Mouse (Mus musculus): Measurements from ENCODE around the gene Ggt5.

Ggt5 gene

GRCm38 (mm10) chr10:75632633-75633032 is 43.5 kb downstream of the Ggt5 start:
- no peak for DNase-seq

GRCm38 (mm10) chr10:75633048-75633447 is 43.9 kb downstream of the Ggt5 start:
- no peak for DNase-seq

- no peak for DNase-seq
Observed at GRCm38 (mm10) chr10:75633576-75634139, 44.5 kb downstream of the Ggt5 start.

GRCm38 (mm10) chr10:75634610-75635009 is 45.5 kb downstream of the Ggt5 start:
- no peak for DNase-seq

GRCm38 (mm10) chr10:75635019-75635692 is 46.0 kb downstream of the Ggt5 start:
- peak; percentile 12 for DNase-seq

- DNase-seq, result peak; percentile 91
Observed at GRCm38 (mm10) chr10:75635693-75636055, 46.5 kb downstream of the Ggt5 start.

- no peak for DNase-seq
Observed at GRCm38 (mm10) chr10:75636084-75636786, 47.1 kb downstream of the Ggt5 start.

GRCm38 (mm10) chr10:75637711-75638110 is 48.6 kb downstream of the Ggt5 start:
- no peak for DNase-seq

GRCm38 (mm10) chr10:75641721-75642222 is 52.6 kb downstream of the Ggt5 start:
- peak; percentile 16 for DNase-seq

- DNase-seq, result peak; percentile 20
Observed at GRCm38 (mm10) chr10:75642436-75642835, 53.3 kb downstream of the Ggt5 start.

GRCm38 (mm10) chr10:75642891-75643290 is 53.8 kb downstream of the Ggt5 start:
- DNase-seq, result no peak

- DNase-seq, result peak; percentile 87
Observed at GRCm38 (mm10) chr10:75643741-75644343, 54.7 kb downstream of the Ggt5 start, which contains the start of gene Susd2. TSS of gene Susd2 (minus strand) at chr10:75644008.

GRCm38 (mm10) chr10:75645616-75646015 is 56.5 kb downstream of the Ggt5 start:
- DNase-seq, result peak; percentile 13

GRCm38 (mm10) chr10:75646406-75646805 is 57.3 kb downstream of the Ggt5 start:
- DNase-seq, result no peak

- DNase-seq, result peak; percentile 59
Observed at GRCm38 (mm10) chr10:75647362-75647761, 58.2 kb downstream of the Ggt5 start.

- DNase-seq, result no peak
Observed at GRCm38 (mm10) chr10:75648091-75648490, 59.0 kb downstream of the Ggt5 start.

GRCm38 (mm10) chr10:75649001-75649400 is 59.9 kb downstream of the Ggt5 start:
- DNase-seq, result no peak

- DNase-seq, result no peak
Observed at GRCm38 (mm10) chr10:75649406-75649995, 60.4 kb downstream of the Ggt5 start.

- no peak for DNase-seq
Observed at GRCm38 (mm10) chr10:75650306-75650902, 61.3 kb downstream of the Ggt5 start.

- DNase-seq, result no peak
Observed at GRCm38 (mm10) chr10:75651381-75652068, 62.4 kb downstream of the Ggt5 start.

- no peak for DNase-seq
Observed at GRCm38 (mm10) chr10:75654053-75654452, 64.9 kb downstream of the Ggt5 start.

- no peak for DNase-seq
Observed at GRCm38 (mm10) chr10:75657165-75657564, 68.0 kb downstream of the Ggt5 start.
